Mouse (Mus musculus) embryonic facial prominence, embryonic 14.5 days (tissue): ENCODE measurements around the gene Sdk1. TPM values are rescaled to one million over a fixed set of nuclear protein-coding genes. Genes with fewer than 3 reads are reported as not detected.

Source experiments
- ATAC-seq: fragments of 200-750 bp; cut with Nextera tagmentation; 2 replicates; pipeline ENCODE4 v1.8.0; 2017; ENCODE audit warnings: low read depth, moderate number of reproducible peaks, moderate TSS enrichment
- DNase-seq: peaks from one replicate; pipeline ENCODE4 v3.0.0-alpha.2; 2015; ENCODE audit warnings: low spot score
- H3K27ac ChIP-seq: fragments of 300-500 bp; sonication (generic); replicated peaks from 2 replicates; pipeline ENCODE4 v1.5.1; 2014; ENCODE audit warnings: low read depth, mild to moderate bottlenecking, low read length, moderate library complexity
- H3K27me3 ChIP-seq: fragments of 300-500 bp; sonication (generic); replicated peaks from 2 replicates; pipeline ENCODE4 v1.6.1; 2014; ENCODE audit warnings: low read length; ENCODE audit not compliant: control insufficient read depth, insufficient read depth
- H3K36me3 ChIP-seq: fragments of 300-500 bp; sonication (generic); 2 replicates; pipeline ENCODE4 v1.6.1; 2014; ENCODE audit warnings: low read length, mixed read lengths; ENCODE audit not compliant: control insufficient read depth, insufficient read depth
- H3K4me1 ChIP-seq: fragments of 300-500 bp; sonication (generic); 2 replicates; pipeline ENCODE4 v1.6.1; 2014; ENCODE audit warnings: antibody characterized with exemption, low read length; ENCODE audit not compliant: control insufficient read depth, insufficient read depth
- H3K4me2 ChIP-seq: fragments of 300-500 bp; sonication (generic); 2 replicates; pipeline ENCODE4 v1.6.1; 2014; ENCODE audit warnings: low read depth, mild to moderate bottlenecking, low read length, moderate library complexity, mixed read lengths
- H3K4me3 ChIP-seq: fragments of 300-500 bp; sonication (generic); 2 replicates; pipeline ENCODE4 v1.5.1; 2014; ENCODE audit warnings: low read depth, mild to moderate bottlenecking, low read length
- H3K9ac ChIP-seq: fragments of 300-500 bp; sonication (generic); 2 replicates; pipeline ENCODE4 v1.6.1; 2014; ENCODE audit warnings: low read depth, mild to moderate bottlenecking, low read length, moderate library complexity, mixed read lengths
- H3K9me3 ChIP-seq: fragments of 300-500 bp; sonication (generic); 2 replicates; pipeline ENCODE4 v1.6.1; 2016; ENCODE audit warnings: low read length; ENCODE audit not compliant: control insufficient read depth
- WGBS: fragments of 180-500 bp; shearing (Covaris S2); extraction: QIAGEN DNeasy Blood & Tissue Kit; methylation state at CpG from one replicate; pipeline ENCODE4 v1.1.7; 2014; 5-methylcytosine and 5-hydroxymethylcytosine counted together
- polyA plus RNA-seq: library from polyadenylated mRNA; unstranded; fragments of >200 nt; fragmentation: Nextera tagmentation; extraction: Ambion mirVana; gene quantifications from 2 replicates; pipeline ENCODE4 v1.2.1, GENCODE M21; 2014

The Sdk1 gene
- polyA plus RNA-seq, 1 experiment from 2014 or later = 2.7 TPM

- Histone ChIP-seq H3K4me3 (no peak overlapping the region), H3K27me3 (no peaks in the 10 kb centered on the region), H3K27ac (no peak overlapping the region), H3K4me2 (no peak overlapping the region), H3K36me3 (no peaks in the 10 kb centered on the region), H3K4me1 (no peaks in the 10 kb centered on the region), H3K9me3 (no peaks in the 10 kb centered on the region), H3K9ac (no peak overlapping the region)
- ATAC-seq = no peak; the same call in 1 of the 2 replicates
- DNase-seq = peak; percentile 42
- 64% methylated on average over 10 of the region's 10 CpGs for WGBS
Observed at GRCm38 (mm10) chr5:141415644-141416243, 174.5 kb downstream of the Sdk1 start.

- ATAC-seq = no peak
- 78% methylated on average over 3 of the region's 3 CpGs for WGBS
- Histone ChIP-seq H3K27me3 (no peaks in the 10 kb centered on the region), H3K36me3 (no peaks in the 10 kb centered on the region), H3K4me2 (no peak overlapping the region), H3K4me3 (no peak overlapping the region), H3K9ac (no peak overlapping the region), H3K4me1 (peaks cover 8% of the 10 kb centered on the region), H3K9me3 (no peaks in the 10 kb centered on the region), H3K27ac (no peak overlapping the region)
- no peak for DNase-seq
Observed at GRCm38 (mm10) chr5:141428132-141428531, 186.8 kb downstream of the Sdk1 start.

GRCm38 (mm10) chr5:141433286-141433685, 192.0 kb downstream of the Sdk1 start:
- H3K4me1 ChIP-seq = peaks cover 5% of the 10 kb centered on the region
- ATAC-seq (no peak), DNase-seq (no peak)
- H3K9me3 ChIP-seq = no peaks in the 10 kb centered on the region
- no peaks in the 10 kb centered on the region for H3K27me3 ChIP-seq
- H3K4me2 ChIP-seq = no peak overlapping the region
- 96% methylated on average over 2 of the region's 2 CpGs for WGBS
- H3K36me3 ChIP-seq = no peaks in the 10 kb centered on the region
- H3K27ac ChIP-seq = no peak overlapping the region
- H3K4me3 ChIP-seq = no peak overlapping the region
- no peak overlapping the region for H3K9ac ChIP-seq

GRCm38 (mm10) chr5:141447247-141447646, 206.0 kb downstream of the Sdk1 start:
- H3K4me3 ChIP-seq = no peak overlapping the region
- H3K27me3 ChIP-seq = no peaks in the 10 kb centered on the region
- no peak overlapping the region for H3K4me2 ChIP-seq
- WGBS = 59% methylated on average over 1 of the region's 1 CpGs
- ATAC-seq = no peak
- DNase-seq = no peak
- no peak overlapping the region for H3K27ac ChIP-seq
- H3K36me3 ChIP-seq = no peaks in the 10 kb centered on the region
- H3K9ac ChIP-seq = no peak overlapping the region
- no peaks in the 10 kb centered on the region for H3K9me3 ChIP-seq
- no peaks in the 10 kb centered on the region for H3K4me1 ChIP-seq

- no peak for ATAC-seq
- H3K4me2 ChIP-seq = no peak overlapping the region
- H3K27me3 ChIP-seq = no peaks in the 10 kb centered on the region
- H3K9me3 ChIP-seq = no peaks in the 10 kb centered on the region
- no peak overlapping the region for H3K4me3 ChIP-seq
- H3K4me1 ChIP-seq = peaks cover 2% of the 10 kb centered on the region; the same call in 1 of the 2 replicates
- H3K9ac ChIP-seq = no peak overlapping the region
- no peak for DNase-seq
- 62% methylated on average over 2 of the region's 2 CpGs for WGBS
- no peak overlapping the region for H3K27ac ChIP-seq
- no peaks in the 10 kb centered on the region for H3K36me3 ChIP-seq
Observed at GRCm38 (mm10) chr5:141463417-141463816, 222.1 kb downstream of the Sdk1 start.

GRCm38 (mm10) chr5:141468821-141469220, 227.5 kb downstream of the Sdk1 start:
- H3K4me2 ChIP-seq = no peak overlapping the region
- peaks cover 8% of the 10 kb centered on the region; the same call in 1 of the 2 replicates for H3K4me1 ChIP-seq
- no peak overlapping the region for H3K4me3 ChIP-seq
- no peaks in the 10 kb centered on the region for H3K36me3 ChIP-seq
- H3K9ac ChIP-seq = no peak overlapping the region
- no peaks in the 10 kb centered on the region for H3K27me3 ChIP-seq
- ATAC-seq = 0 out of 2 replicates have a peak, but pooled peaks have one; percentile 18
- no peaks in the 10 kb centered on the region for H3K9me3 ChIP-seq
- DNase-seq = peak; percentile 67
- no peak overlapping the region for H3K27ac ChIP-seq
- WGBS = 30% methylated on average over 5 of the region's 5 CpGs

GRCm38 (mm10) chr5:141505281-141505680, 264.0 kb downstream of the Sdk1 start:
- Histone ChIP-seq H3K27ac (no peak overlapping the region), H3K9me3 (no peaks in the 10 kb centered on the region), H3K36me3 (no peaks in the 10 kb centered on the region), H3K27me3 (no peaks in the 10 kb centered on the region), H3K4me2 (no peak overlapping the region), H3K4me3 (no peak overlapping the region), H3K9ac (no peak overlapping the region), H3K4me1 (no peaks in the 10 kb centered on the region)
- peak; percentile 33; the same call in 1 of the 2 replicates for ATAC-seq
- 69% methylated on average over 6 of the region's 6 CpGs for WGBS
- DNase-seq = no peak

GRCm38 (mm10) chr5:141506344-141506743, 265.1 kb downstream of the Sdk1 start:
- 73% methylated on average over 3 of the region's 3 CpGs for WGBS
- no peak for DNase-seq
- no peaks in the 10 kb centered on the region for H3K9me3 ChIP-seq
- H3K27ac ChIP-seq = no peak overlapping the region
- no peak overlapping the region for H3K9ac ChIP-seq
- H3K4me3 ChIP-seq = no peak overlapping the region
- H3K27me3 ChIP-seq = no peaks in the 10 kb centered on the region
- H3K4me2 ChIP-seq = no peak overlapping the region
- no peaks in the 10 kb centered on the region for H3K4me1 ChIP-seq
- H3K36me3 ChIP-seq = no peaks in the 10 kb centered on the region
- ATAC-seq = no peak
